9 mouse cellular contexts compared by ENCODE assay signal in genomic region chr14:12189717-12190600, GRCm38 (mm10).
DNase-seq lines count a peak whose midpoint lies in the region; ATAC-seq lines count a peak whose summit lies in the region.
"Had no signal": no experiment of that assay in that cellular context is flagged by ENCODE, and none has a peak within 500 bp of the region (broad histone marks: within the 10 kb centered on the region; RNA-seq: fewer than 3 reads in every experiment).

No protein-coding gene starts in this region.

- H3K27me3 ChIP-seq in kidney, embryonic 14.5 days (ENCODE audit: control insufficient read depth, insufficient read depth, low read length): no peaks in the 10 kb centered on the region
- no peaks in the 10 kb centered on the region for H3K27me3 ChIP-seq in forebrain, embryonic 16.5 days (replicated peaks; ENCODE audit: control insufficient read depth, insufficient read depth, low read length)
- no peaks in the 10 kb centered on the region for H3K27me3 ChIP-seq in midbrain, embryonic 13.5 days
- H3K27me3 ChIP-seq: limb, embryonic 13.5 days had no signal

- H3K4me3 ChIP-seq in kidney, embryonic 14.5 days (ENCODE audit: low read length): no peak overlapping the region
- no peak overlapping the region; the same call in 1 of the 2 replicates for H3K4me3 ChIP-seq in forebrain, embryonic 16.5 days (replicated peaks; ENCODE audit: low read length)
- H3K4me3 ChIP-seq in midbrain, embryonic 13.5 days (replicated peaks): peak overlapping the region; percentile 14
- H3K4me3 ChIP-seq: limb, embryonic 13.5 days had no signal

- peak; percentile 66; the same call in 1 of the 2 replicates for ATAC-seq in kidney, embryonic 14.5 days (ENCODE audit: low FRiP score, low TSS enrichment)
- ATAC-seq in forebrain, embryonic 16.5 days: peak; percentile 90
- ATAC-seq in midbrain, embryonic 13.5 days: peak; percentile 95

- no peak overlapping the region for H3K4me2 ChIP-seq in kidney, embryonic 14.5 days (replicated peaks; ENCODE audit: low read depth, low read length)
- H3K4me2 ChIP-seq in forebrain, embryonic 16.5 days (ENCODE audit: low read length): peak overlapping the region; percentile 31
- H3K4me2 ChIP-seq in midbrain, embryonic 13.5 days (replicated peaks): peak overlapping the region; percentile 45
- H3K4me2 ChIP-seq: limb, embryonic 13.5 days had no signal

- H3K9ac ChIP-seq in kidney, embryonic 14.5 days (ENCODE audit: low read depth, low read length): no peak overlapping the region
- no peak overlapping the region for H3K9ac ChIP-seq in forebrain, embryonic 16.5 days (replicated peaks; ENCODE audit: low read depth, low read length)
- peak overlapping the region; percentile 30 for H3K9ac ChIP-seq in midbrain, embryonic 13.5 days (replicated peaks)
- H3K9ac ChIP-seq: limb, embryonic 13.5 days had no signal

- peaks cover 16% of the 10 kb centered on the region; the same call in 1 of the 2 replicates for H3K4me1 ChIP-seq in kidney, embryonic 14.5 days (ENCODE audit: control insufficient read depth, insufficient read depth, low read length)
- H3K4me1 ChIP-seq in forebrain, embryonic 16.5 days (replicated peaks; ENCODE audit: control insufficient read depth, insufficient read depth, low read length): peaks cover 27% of the 10 kb centered on the region
- H3K4me1 ChIP-seq in midbrain, embryonic 13.5 days (replicated peaks): peaks cover 48% of the 10 kb centered on the region

- no peaks in the 10 kb centered on the region for H3K9me3 ChIP-seq in kidney, embryonic 14.5 days (ENCODE audit: control insufficient read depth, low read length)
- no peaks in the 10 kb centered on the region for H3K9me3 ChIP-seq in forebrain, embryonic 16.5 days (ENCODE audit: control insufficient read depth, low read length)
- H3K9me3 ChIP-seq in midbrain, embryonic 13.5 days: no peaks in the 10 kb centered on the region
- H3K9me3 ChIP-seq: limb, embryonic 13.5 days had no signal

- no peaks in the 10 kb centered on the region for H3K36me3 ChIP-seq in kidney, embryonic 14.5 days (ENCODE audit: control insufficient read depth, insufficient read depth, low read length)
- H3K36me3 ChIP-seq in forebrain, embryonic 16.5 days (ENCODE audit: control insufficient read depth, insufficient read depth): no peaks in the 10 kb centered on the region
- no peaks in the 10 kb centered on the region for H3K36me3 ChIP-seq in midbrain, embryonic 13.5 days
- H3K36me3 ChIP-seq: limb, embryonic 13.5 days had no signal

- no peak for DNase-seq in kidney, postnatal 25 days
- peak; percentile 37 for DNase-seq in brain, embryonic 18.5 days (ENCODE audit: low read depth, low spot score)
- no peak for DNase-seq in gastrocnemius, adult 8-10 months (ENCODE audit: low spot score in 2 of 2)
- no peak for DNase-seq in thymus, postnatal 14 days
- DNase-seq in frontal cortex, postnatal 14 days (ENCODE audit: low spot score in 2 of 2): no peak

- peak overlapping the region; percentile 37; the same call in 1 of the 2 replicates for H3K27ac ChIP-seq in kidney, embryonic 14.5 days (ENCODE audit: low read depth, low read length)
- H3K27ac ChIP-seq in forebrain, embryonic 16.5 days (ENCODE audit: low read length): peak overlapping the region; percentile 74; the same call in 1 of the 2 replicates
- peak overlapping the region; percentile 79 for H3K27ac ChIP-seq in midbrain, embryonic 13.5 days
- H3K27ac ChIP-seq: limb, embryonic 13.5 days had no signal

- WGBS in kidney, embryonic 14.5 days: 60% methylated on average over 12 of the region's 12 CpGs
- WGBS in forebrain, embryonic 16.5 days: 5% methylated on average over 12 of the region's 12 CpGs
- WGBS in midbrain, embryonic 13.5 days: 13% methylated on average over 12 of the region's 12 CpGs
